Mouse (Mus musculus): Measurements from ENCODE around the gene Gm3543. TPM values are rescaled to one million over a fixed set of nuclear protein-coding genes. Genes with fewer than 3 reads are reported as not detected.
"Not testable (repeated sequence)": the region's sequence is repeated elsewhere in the genome, so short reads cannot be mapped to it uniquely, and the experiment has no call there.

The Gm3543 gene
- polyA plus RNA-seq (2014; fragmentation: Nextera tagmentation; extraction: Ambion mirVana) = not detected in 2 replicates

- H3K4me1 ChIP-seq (ENCODE audit: control insufficient read depth, insufficient read depth, low read length); H3K27ac ChIP-seq (replicated peaks; ENCODE audit: low read depth, low read length); ATAC-seq (ENCODE audit: low FRiP score, low TSS enrichment); H3K4me2 ChIP-seq (ENCODE audit: low read length); H3K36me3 ChIP-seq (ENCODE audit: control insufficient read depth, insufficient read depth, low read length); DNase-seq; H3K4me3 ChIP-seq (replicated peaks; ENCODE audit: low read depth, low read length); H3K9ac ChIP-seq (replicated peaks; ENCODE audit: low read length); H3K9me3 ChIP-seq (ENCODE audit: control insufficient read depth, low read length); H3K27me3 ChIP-seq (ENCODE audit: control insufficient read depth, insufficient read depth, low read length): not testable (repeated sequence)
- 80% methylated on average over 1 of the region's 1 CpGs for WGBS
Measured at GRCm38 (mm10) chr14:41983225-41983624, at the start of gene Gm3543. Gm3543 (minus strand) TSS chr14:41983325.

DNA sequence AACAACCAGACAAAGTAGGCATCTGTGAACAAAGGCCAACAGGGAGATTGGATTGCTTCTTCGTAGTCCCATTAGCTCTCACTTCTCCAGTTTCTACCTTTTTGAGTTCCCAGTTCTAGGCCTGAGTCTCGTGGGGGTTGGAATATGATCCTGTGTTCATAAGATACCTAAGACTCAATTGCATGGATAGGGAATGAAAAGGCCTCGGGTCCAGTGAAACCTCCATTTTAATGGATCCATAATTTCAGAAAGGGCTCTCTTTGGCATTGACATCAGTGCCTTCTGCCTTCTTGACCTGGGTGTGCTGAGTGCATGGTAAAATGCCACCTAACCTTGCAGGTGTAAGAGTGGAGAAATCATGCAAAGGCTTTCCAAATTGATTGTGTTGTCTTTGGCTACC, 14.5 kb downstream of the Gm3543 start:
- H3K27ac ChIP-seq (replicated peaks; ENCODE audit: low read depth, low read length); H3K4me1 ChIP-seq (ENCODE audit: control insufficient read depth, insufficient read depth, low read length); H3K9me3 ChIP-seq (ENCODE audit: control insufficient read depth, low read length); ATAC-seq (ENCODE audit: low FRiP score, low TSS enrichment); H3K4me3 ChIP-seq (replicated peaks; ENCODE audit: low read depth, low read length); H3K36me3 ChIP-seq (ENCODE audit: control insufficient read depth, insufficient read depth, low read length); H3K4me2 ChIP-seq (ENCODE audit: low read length); H3K9ac ChIP-seq (replicated peaks; ENCODE audit: low read length); H3K27me3 ChIP-seq (ENCODE audit: control insufficient read depth, insufficient read depth, low read length); DNase-seq: not testable (repeated sequence)
- 60% methylated on average over 3 of the region's 3 CpGs for WGBS

DNA sequence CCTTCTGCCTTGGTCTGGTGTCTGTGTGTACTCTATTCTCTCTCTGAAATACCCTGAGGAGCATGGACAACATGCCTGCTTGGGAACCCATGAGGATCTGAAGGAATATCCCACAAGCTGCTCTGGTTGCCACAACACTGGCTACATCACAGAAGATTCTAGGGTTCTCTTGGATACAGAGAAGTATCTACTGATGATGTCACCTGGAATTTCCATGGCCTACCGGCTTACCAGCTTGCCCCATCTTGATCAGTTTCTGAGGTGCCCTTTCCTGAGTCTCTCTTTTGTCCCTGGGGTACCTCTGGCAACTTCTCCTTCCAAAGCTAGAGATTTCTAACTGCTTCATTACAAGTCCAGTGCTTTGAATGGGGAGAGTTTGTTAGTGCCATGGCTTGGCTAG, 15.3 kb downstream of the Gm3543 start, which contains the start of gene Gm6401:
Gene Gm6401 (minus strand): TSS at position 101 of the 400 bp plus-strand sequence.
- not testable (repeated sequence) for H3K27ac ChIP-seq (replicated peaks; ENCODE audit: low read depth, low read length); ATAC-seq (ENCODE audit: low FRiP score, low TSS enrichment); H3K27me3 ChIP-seq (ENCODE audit: control insufficient read depth, insufficient read depth, low read length); DNase-seq; H3K4me1 ChIP-seq (ENCODE audit: control insufficient read depth, insufficient read depth, low read length); H3K36me3 ChIP-seq (ENCODE audit: control insufficient read depth, insufficient read depth, low read length); H3K4me2 ChIP-seq (ENCODE audit: low read length); H3K9ac ChIP-seq (replicated peaks; ENCODE audit: low read length); H3K9me3 ChIP-seq (ENCODE audit: control insufficient read depth, low read length); H3K4me3 ChIP-seq (replicated peaks; ENCODE audit: low read depth, low read length)
- 74% methylated on average over 1 of the region's 1 CpGs for WGBS

GRCm38 (mm10) chr14:41964095-41964494, 19.0 kb downstream of the Gm3543 start:
- H3K27ac ChIP-seq (replicated peaks; ENCODE audit: low read depth, low read length); H3K4me2 ChIP-seq (ENCODE audit: low read length); H3K9ac ChIP-seq (replicated peaks; ENCODE audit: low read length); DNase-seq; H3K27me3 ChIP-seq (ENCODE audit: control insufficient read depth, insufficient read depth, low read length); H3K4me1 ChIP-seq (ENCODE audit: control insufficient read depth, insufficient read depth, low read length); H3K36me3 ChIP-seq (ENCODE audit: control insufficient read depth, insufficient read depth, low read length); ATAC-seq (ENCODE audit: low FRiP score, low TSS enrichment); H3K4me3 ChIP-seq (replicated peaks; ENCODE audit: low read depth, low read length); H3K9me3 ChIP-seq (ENCODE audit: control insufficient read depth, low read length): not testable (repeated sequence)
- 64% methylated on average over 4 of the region's 4 CpGs for WGBS

DNA sequence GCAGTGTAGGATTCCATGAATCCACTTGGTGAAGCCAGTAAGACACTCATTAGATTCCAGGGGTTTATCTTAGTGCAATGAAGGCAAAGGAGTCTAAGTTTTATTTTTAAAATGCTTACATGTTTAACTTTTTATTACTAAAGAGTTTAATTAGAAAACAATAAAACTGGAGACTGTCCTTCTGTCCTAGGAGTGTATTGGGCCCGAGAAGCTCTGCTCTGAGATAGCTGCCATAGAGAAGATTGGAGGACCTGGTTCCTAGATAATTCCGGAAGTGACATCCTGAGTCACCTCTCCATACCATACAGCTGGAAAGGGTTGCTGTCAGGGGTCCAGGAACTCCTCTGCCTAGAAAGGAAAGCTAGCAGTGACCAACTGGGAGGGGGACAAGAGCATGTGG, 39.4 kb downstream of the Gm3543 start, which contains the start of gene 1700024B05Rik:
Gene 1700024B05Rik (plus strand): TSS at position 301 of the 400 bp plus-strand sequence.
- DNase-seq; H3K9me3 ChIP-seq (ENCODE audit: control insufficient read depth, low read length); H3K4me2 ChIP-seq (ENCODE audit: low read length); H3K9ac ChIP-seq (replicated peaks; ENCODE audit: low read length); H3K27me3 ChIP-seq (ENCODE audit: control insufficient read depth, insufficient read depth, low read length); H3K27ac ChIP-seq (replicated peaks; ENCODE audit: low read depth, low read length); H3K36me3 ChIP-seq (ENCODE audit: control insufficient read depth, insufficient read depth, low read length); H3K4me1 ChIP-seq (ENCODE audit: control insufficient read depth, insufficient read depth, low read length); ATAC-seq (ENCODE audit: low FRiP score, low TSS enrichment); H3K4me3 ChIP-seq (replicated peaks; ENCODE audit: low read depth, low read length): not testable (repeated sequence)
- WGBS = 60% methylated on average over 1 of the region's 2 CpGs

Other genes with a start within 250 kb of the Gm3543 start
- not detected in 2 replicates for gene Gm7929, start 232.7 kb downstream of the Gm3543 start, polyA plus RNA-seq (2014; fragmentation: Nextera tagmentation; extraction: Ambion mirVana)
- gene Gm47189, start 210.9 kb downstream of the Gm3543 start, polyA plus RNA-seq (2014; fragmentation: Nextera tagmentation; extraction: Ambion mirVana) = not detected in 2 replicates
- not detected in 2 replicates for gene Gm7980, start 76.0 kb downstream of the Gm3543 start, polyA plus RNA-seq (2014; fragmentation: Nextera tagmentation; extraction: Ambion mirVana)
- not detected in 2 replicates for gene 1700049E17Rik1, start 58.4 kb downstream of the Gm3543 start, polyA plus RNA-seq (2014; fragmentation: Nextera tagmentation; extraction: Ambion mirVana)
- not detected in 2 replicates for gene 1700024B05Rik, start 39.3 kb downstream of the Gm3543 start, polyA plus RNA-seq (2014; fragmentation: Nextera tagmentation; extraction: Ambion mirVana)
- not detected in 2 replicates for gene Gm6401, start 15.4 kb downstream of the Gm3543 start, polyA plus RNA-seq (2014; fragmentation: Nextera tagmentation; extraction: Ambion mirVana)
- not detected in 2 replicates for gene Gm7951, start 134.0 kb upstream of the Gm3543 start, polyA plus RNA-seq (2014; fragmentation: Nextera tagmentation; extraction: Ambion mirVana)
- gene Gm17027, start 179.3 kb upstream of the Gm3543 start, polyA plus RNA-seq (2014; fragmentation: Nextera tagmentation; extraction: Ambion mirVana) = not detected in 2 replicates
- gene Gm3573, start 207.5 kb upstream of the Gm3543 start, polyA plus RNA-seq (2014; fragmentation: Nextera tagmentation; extraction: Ambion mirVana) = not detected in 2 replicates